Mouse (Mus musculus): ENCODE measurements around the gene Vps72.
"Not testable (repeated sequence)": the region's sequence is repeated elsewhere in the genome, so short reads cannot be mapped to it uniquely, and the experiment has no call there.

Gene Vps72

GRCm38 (mm10) chr3:95134133-95134532, 23.3 kb downstream of the Vps72 start:
- not testable (repeated sequence) for DNase-seq

GRCm38 (mm10) chr3:95135023-95135422, 24.2 kb downstream of the Vps72 start:
- peak; percentile 71 for DNase-seq

- DNase-seq = no peak
Measured at GRCm38 (mm10) chr3:95135433-95136052, 24.7 kb downstream of the Vps72 start.

GRCm38 (mm10) chr3:95136336-95136735, 25.5 kb downstream of the Vps72 start:
- DNase-seq = no peak

- DNase-seq = peak; percentile 79
Measured at GRCm38 (mm10) chr3:95139586-95140288, 28.9 kb downstream of the Vps72 start.

- DNase-seq = no peak
Measured at GRCm38 (mm10) chr3:95140289-95140595, 29.4 kb downstream of the Vps72 start.

GRCm38 (mm10) chr3:95140795-95141194, 30.0 kb downstream of the Vps72 start:
- no peak for DNase-seq

- no peak for DNase-seq
Measured at GRCm38 (mm10) chr3:95141474-95141873, 30.7 kb downstream of the Vps72 start.

- DNase-seq = no peak
Measured at GRCm38 (mm10) chr3:95141952-95142616, 31.3 kb downstream of the Vps72 start, which contains the start of gene Tnfaip8l2. Gene Tnfaip8l2 (minus strand): TSS chr3:95142360.

GRCm38 (mm10) chr3:95142617-95143011, 31.8 kb downstream of the Vps72 start:
- DNase-seq = peak; percentile 92

GRCm38 (mm10) chr3:95147924-95148323, 37.1 kb downstream of the Vps72 start:
- no peak for DNase-seq

- peak; percentile 65 for DNase-seq
Measured at GRCm38 (mm10) chr3:95153874-95154273, 43.1 kb downstream of the Vps72 start.

- no peak for DNase-seq
Measured at GRCm38 (mm10) chr3:95159511-95159986, 48.7 kb downstream of the Vps72 start.

- peak; percentile 89 for DNase-seq
Measured at GRCm38 (mm10) chr3:95159987-95160963, 49.5 kb downstream of the Vps72 start, which contains the start of gene Sema6c. Gene Sema6c (plus strand): TSS chr3:95160457.

GRCm38 (mm10) chr3:95161041-95161551, 50.3 kb downstream of the Vps72 start:
- no peak for DNase-seq

GRCm38 (mm10) chr3:95161618-95162344, 51.0 kb downstream of the Vps72 start:
- no peak for DNase-seq

- no peak for DNase-seq
Measured at GRCm38 (mm10) chr3:95162345-95162628, 51.5 kb downstream of the Vps72 start.

- no peak for DNase-seq
Measured at GRCm38 (mm10) chr3:95163419-95164255, 52.8 kb downstream of the Vps72 start.

GRCm38 (mm10) chr3:95164256-95164550, 53.4 kb downstream of the Vps72 start:
- DNase-seq = no peak

- DNase-seq = no peak
Measured at GRCm38 (mm10) chr3:95164840-95165239, 54.0 kb downstream of the Vps72 start.

GRCm38 (mm10) chr3:95169996-95170395, 59.2 kb downstream of the Vps72 start:
- no peak for DNase-seq
